Mouse (Mus musculus): ENCODE measurements at regions not wholly inside any gene's neighbourhood (a gene's known extent, or its start where the extent isn't known, plus 50 kb on each side); places are given as distances from the start of the nearest gene placed in this dataset.

DNA sequence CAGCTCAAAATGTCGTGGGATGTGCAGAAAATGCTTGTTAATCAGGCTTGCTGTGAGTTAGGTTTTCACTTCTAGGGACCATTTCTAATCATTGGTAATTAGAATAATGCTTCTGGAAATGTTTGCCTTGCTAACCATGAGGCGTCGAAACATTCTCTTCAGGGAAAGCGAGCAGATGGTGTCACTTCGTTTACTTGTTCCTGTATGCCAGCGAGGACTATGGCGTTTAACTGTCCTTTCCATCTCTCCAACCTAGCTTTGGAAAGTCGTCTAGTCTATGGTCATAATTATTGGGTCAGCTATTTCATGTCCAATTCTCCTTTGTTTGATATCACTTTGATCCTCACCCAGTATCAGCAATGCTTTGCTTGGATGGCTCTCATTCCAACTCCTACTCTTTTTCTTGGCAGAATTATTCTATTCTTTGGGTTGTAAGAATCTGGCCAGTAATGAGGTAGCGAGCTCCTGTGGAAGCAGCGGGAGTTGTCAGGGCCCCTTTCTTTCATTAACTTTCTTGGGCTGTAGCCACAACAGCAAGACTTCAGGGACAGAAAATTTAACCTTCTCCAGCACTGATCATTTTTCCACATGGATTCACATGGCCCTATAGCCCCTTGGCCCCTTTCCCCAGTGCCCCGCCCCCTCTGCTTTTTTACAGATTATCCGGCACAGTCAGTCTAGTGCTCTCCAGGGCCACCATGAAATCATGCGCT is 374.0 kb upstream of the Plscr5 start:
- DNase-seq = no peak

DNA sequence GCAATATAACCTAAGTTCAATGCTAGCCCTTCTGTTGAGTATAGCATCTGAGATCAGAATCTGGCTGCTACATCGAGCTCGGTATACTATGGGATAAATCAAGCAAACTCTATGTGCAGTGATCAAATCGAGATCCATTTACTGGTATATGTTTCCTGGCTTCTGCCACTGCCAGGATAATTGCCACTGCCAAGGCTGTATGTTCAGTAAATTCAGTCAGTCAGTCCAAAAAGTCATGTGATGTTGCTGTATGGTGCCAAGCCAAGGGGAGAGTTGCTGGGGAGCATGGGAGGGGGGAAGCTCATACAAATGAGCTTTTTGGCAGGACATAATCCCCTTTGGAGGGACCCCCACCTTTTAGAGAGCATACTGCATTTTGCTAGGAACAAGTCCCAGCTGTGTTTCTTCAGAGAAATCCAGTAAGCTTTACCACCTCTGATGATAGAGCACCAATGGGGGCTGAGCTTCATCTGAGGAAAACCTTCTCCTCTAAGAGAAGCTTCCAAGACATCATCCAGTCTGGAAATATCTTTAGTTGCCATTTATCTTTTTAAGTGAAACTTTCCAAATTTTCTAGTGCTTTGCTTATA is 389.3 kb upstream of the Plscr5 start:
- no peak for DNase-seq

DNA sequence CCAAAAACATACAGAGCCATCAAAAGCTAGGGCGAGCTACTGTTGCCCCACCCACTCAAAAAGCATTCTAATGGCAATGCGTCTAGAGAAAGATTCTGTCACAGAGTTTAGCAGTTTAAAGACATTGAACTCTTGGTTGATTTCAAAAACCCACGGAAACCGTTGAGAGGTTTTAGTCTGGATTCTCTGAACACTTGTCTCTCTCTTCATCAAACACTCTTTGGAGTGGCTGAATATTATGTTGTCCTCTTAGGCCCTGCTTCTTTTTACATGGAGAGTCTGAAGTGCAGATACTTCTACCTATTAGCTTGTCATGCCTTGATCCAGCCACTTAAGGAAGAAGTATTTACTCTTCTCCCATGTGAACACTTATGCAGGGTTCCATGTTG is 393.9 kb upstream of the Plscr5 start:
- no peak for DNase-seq

DNA sequence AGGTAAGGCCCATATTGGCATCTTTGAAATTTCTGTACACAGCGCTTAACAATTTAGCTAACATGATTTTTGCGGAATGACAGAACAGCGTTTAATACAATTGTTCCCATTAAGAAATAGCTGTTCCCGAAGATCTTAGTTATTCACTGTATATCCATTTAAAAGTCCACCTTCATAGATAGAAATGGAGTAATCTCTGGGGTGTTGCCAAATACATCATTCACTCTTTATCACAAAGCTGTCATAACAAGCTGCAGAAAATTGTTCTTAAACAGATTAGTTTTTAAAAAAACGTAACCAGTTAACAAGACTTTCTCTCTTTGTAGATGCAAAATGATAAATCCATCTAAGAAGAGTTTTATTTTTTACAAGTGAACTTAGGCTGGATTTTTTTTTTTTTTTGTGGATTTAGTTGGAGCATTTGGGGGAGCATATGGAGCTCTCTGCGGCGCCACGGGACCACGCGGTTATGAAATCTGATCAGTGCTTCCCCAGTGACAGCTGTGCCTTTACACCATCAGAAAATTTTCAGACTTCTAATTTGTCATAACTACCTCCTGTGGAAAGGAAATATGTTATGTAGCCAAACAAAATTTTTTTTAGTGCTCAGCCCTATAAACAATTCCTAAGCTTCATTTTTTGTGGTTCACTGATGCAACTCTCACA is 394.4 kb upstream of the Plscr5 start:
- DNase-seq = no peak

DNA sequence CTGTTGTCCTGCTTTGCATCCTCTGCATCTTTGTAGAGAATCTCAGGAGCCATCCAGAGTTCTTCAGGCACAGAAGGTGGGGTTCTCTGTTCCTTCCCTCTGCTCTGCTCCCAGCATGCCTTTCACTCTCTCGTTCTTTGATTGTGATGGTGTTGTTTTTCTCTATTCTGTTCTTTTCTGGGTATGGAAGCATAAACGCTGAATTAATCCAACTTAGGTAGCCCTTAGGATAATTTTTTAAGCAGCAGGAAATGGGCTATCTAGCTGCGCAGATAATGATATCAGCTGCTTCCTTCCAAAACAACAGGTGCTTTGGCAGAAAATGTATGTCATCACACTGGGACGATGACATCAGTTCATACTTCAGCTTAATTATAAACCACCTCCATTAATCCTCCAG is 395.8 kb upstream of the Plscr5 start:
- DNase-seq = no peak

DNA sequence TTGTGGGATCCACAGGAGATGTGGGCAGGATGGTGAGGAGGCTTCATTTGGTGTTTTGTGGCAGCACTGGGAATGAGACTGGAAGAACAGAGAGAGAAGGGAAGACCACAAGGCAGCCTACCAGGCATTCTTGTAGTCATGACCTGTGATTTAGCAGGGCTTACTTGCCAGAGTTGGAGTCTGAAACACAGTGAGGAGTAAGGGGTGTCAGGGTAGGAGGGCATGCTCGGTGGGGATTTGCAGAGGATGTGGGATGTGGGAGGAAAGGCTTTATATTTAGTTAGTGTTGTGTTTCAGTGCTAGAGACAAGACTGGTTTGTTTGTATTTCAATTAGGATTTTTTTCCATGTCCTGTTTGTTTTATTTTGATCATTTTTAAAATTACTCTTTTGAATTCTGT is 387.3 kb upstream of the Zic1 start:
- no peak for DNase-seq

DNA sequence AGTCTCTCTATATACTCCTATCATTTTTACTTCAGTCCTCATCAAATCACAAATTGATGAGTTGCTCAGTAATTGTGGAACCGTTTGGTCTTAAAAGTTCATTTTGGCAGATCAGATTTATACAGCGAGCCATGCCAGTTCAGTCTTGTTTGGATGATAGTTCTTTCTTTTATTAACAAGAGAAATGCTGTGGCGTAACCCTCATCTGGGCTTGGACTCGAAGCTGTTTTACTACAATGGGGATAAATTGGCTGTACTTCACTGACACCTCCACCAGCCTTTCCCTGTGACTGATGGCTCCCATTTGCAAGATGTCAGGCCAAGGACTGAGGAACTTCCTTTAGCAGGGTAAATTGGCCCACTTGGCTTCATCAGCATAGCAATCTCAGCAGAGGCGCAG is 345.5 kb upstream of the Zic1 start:
- DNase-seq = peak in 1 of 2 experiments; percentile 21

DNA sequence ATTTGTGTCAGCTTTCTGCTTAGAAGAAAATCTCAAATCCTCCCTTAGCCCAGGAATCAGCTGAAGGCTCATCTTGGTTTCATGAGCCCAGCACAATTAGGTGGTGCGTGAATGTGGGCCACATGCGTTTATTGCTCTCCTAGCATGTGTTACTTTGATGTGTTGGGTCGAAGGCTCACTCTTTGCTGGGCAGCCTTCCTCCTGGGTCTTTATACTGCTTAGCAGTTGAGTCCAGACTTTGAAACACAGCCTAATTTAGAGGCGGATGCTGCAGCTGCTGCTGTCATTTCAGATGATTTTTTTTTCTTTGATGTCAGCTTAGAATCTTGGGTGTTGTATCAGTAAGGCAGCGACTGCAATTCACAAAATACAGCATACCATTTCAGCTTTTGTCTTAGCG is 315.2 kb upstream of the Zic1 start:
- DNase-seq = no peak

DNA sequence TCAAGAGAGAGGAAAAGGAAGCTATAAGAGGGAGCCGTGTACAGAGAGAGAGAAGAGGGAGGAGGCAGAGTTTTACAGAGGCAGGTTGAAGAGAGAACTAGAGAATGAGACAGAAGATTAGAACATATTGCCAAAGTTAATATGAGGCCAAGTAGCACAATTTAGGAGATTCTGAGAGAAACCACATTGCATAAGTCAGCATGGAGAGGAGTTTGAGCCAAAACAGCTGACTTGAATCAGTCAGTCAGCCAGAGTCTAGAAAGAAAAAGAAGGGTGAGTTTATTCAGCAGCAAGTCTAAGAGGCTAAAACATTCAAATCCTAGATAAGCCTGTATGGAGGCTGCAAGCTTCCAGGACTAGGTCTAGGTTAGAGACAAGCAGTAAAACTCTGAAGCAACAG is 301.1 kb upstream of the Zic1 start:
- no peak for DNase-seq

DNA sequence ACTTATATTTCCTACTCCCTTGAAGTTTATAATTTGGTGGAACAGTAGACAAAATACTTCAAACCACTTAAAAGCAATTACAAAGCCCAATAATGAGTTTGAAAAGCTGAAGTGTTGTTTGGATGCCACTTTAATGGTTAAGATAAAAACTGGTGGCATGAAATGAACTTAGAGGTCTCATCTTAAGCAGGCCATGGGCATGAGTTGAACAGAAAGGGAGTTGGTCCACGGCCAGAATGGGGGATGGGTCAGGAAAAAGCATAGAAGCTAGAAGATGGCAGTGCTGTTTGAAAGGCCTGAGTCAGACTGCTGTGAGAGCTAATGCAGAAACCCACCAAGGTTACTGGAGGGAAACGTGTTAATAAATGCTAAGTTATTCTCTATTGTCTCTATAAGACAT is 294.5 kb upstream of the Zic1 start:
- DNase-seq = no peak

DNA sequence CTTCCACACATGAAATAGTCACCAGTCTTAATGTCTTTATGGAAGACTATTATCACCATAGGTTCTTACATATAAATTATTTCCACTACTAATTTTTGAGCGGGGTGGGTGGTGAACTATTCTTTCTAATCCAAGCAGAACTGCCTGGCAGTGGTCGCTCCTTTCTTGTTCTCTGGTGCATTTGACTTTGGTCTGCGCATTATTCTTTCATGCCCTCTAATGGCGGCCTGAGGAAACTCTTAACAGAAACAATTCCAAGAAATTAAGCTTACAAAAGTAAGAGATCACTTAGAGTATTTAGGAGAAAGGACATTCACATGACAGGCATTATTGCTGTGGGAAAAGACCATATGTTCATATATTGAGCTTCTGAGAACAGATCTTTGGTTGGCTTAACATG is 288.5 kb upstream of the Zic1 start:
- no peak for DNase-seq

DNA sequence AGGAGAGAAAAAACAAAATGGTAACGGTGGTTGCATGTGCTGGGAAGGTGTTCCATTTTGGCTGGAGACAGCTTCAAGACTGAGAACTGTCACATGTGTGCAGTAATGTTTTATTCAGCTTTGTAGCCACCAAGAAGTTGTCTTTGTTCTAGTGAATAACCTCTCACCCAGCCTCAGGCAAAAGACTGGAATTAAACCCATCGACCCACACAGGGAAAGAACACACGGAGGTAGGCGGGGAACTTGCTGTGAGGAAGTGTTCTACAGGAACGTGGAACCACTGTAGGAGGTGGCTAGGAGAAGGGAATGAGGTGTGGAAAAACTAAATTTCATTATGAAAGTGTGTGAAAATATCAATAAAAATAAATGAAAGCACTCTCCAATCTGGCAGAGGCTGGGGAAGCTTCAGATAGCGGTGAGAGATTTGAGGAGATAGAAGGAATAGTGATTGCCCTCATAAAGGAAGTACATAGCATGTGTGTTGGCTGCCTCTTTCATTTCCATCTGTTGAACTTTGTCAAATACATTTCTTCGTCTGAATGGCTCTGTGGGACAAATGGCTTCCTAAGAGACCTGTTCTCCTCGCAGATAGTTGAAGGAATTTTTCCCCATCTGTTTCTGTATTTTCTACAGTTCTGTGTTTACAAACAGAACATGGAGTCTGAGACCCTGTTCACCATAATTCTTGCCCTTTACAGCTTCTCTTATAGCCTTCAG is 286.9 kb upstream of the Zic1 start:
- no peak for DNase-seq

DNA sequence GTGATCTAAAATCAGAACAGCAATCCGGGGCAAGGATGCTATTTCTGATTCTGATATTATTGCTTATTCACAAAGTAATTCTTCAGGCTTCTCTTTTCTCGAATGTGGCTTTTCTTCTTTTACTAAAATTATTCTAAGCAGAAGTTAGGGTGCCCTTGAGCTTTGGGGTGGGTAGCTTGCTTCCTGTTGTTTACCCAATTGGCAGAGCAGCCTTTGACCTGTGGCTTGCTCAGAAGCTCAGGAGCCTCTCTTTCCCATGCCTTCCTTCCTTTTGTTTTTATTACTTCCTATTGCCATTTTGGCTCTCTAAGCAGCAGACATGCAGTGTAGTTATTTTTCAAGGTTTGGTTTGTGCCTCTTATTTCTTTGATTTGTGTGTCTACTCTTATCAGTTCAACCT is 244.8 kb upstream of the Zic1 start:
- no peak for DNase-seq

DNA sequence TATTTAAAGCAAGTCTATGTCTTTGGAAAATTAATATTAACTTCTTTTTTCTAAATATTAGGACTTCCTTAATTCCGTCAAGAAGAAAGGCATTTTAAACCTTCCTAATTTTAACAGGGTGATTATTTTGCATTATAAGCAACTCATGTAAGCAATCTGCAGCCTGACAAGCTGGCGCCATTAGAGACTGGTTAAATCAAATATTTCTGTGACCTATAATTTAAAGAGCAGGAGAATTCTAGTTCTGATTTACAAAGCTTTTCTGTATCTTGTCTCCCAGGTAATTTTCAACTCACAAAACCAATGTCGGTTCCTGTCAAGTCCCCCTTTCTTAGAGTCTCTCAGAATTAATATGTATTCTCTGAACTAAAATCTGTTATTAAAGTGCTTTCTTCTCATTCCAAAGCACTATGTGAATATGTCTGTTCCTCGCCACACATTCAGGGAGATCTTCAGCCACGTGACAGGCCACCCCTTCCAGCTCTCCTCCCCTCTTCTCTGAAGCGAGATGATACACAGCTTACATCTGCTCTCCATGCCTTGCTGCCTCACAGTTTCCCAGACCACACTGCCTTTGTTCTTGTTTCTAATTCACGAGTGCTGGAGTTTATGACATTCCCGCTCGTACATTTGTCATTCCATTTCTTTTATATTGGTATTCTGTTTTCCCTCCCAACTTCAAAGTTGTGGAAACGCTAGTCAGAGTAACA is 244.0 kb upstream of the Zic1 start:
- no peak for DNase-seq

DNA sequence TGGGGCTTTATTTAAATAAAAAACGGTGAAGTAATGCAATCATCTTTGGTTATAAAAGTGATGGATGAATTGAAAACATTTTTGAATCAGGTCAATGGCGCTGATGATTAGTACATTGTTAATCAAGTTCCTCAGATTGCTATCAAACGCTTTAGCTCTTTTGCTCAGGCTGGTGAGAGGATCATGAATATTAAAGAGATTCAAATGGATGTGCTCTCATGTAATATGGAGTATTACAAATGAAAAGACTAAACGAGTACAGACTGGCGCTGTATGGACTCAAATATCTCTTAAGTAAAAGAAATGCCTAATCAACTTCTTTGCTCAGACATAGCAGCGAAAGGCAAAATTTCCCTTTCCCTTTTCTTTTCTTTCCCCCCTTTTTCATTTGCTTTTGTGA is 236.1 kb upstream of the Zic1 start:
- no peak for DNase-seq

DNA sequence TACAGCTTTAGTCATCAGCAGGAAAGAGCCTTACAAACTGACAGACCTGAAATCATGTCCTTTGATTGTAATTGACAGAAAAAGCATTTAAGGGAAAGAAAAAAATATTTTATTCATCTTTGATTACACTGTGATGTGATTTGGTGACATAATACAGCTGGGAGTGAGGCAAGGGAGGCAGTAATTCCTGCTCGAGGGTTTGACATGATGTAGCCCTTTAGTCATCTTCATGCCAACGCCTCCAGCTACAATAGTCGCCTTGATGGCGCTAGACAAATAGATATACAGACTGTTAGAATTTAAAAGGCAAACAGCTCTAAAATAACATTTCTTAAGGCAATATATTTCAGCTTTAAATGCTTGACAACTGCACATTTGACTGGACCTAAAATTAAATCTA is 226.3 kb upstream of the Zic1 start:
- no peak for DNase-seq

DNA sequence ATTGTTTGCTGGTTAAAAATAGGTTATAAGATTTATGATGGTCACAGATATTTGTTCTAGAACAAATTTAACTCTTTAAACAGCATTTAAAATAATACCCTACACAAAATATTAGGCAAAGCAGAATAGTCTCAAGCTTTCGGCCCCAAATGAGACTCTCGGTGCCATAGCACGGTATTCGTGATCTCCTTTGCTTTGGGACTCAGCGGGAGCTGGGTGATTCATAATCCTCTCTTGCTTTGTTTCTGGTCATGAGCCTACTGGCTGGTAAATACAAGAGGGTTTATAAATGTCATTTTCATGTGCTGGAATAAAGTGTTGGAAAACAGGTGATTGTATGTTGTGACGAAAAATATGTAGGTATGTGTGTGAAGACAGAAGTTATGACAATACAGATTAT is 223.1 kb upstream of the Zic1 start:
- DNase-seq = no peak

DNA sequence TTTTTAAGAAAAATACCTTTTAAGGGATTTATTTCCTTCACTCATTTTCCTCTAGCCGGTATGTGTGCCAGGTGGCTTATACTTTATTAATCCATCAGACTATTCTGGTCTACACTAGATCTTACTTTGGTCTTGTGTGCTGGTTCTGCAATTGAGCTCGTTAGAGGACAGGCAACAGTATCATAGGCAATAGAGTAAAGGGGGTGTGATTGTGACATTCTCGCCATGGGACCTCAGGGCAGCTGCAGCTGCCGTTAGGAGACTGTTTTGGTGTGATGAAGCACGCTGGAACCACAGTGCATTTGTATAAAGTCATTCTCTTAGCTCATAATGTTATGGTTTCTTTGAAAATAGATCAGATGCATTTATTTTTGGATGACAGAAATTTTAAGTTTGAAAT is 222.3 kb upstream of the Zic1 start:
- no peak for DNase-seq

DNA sequence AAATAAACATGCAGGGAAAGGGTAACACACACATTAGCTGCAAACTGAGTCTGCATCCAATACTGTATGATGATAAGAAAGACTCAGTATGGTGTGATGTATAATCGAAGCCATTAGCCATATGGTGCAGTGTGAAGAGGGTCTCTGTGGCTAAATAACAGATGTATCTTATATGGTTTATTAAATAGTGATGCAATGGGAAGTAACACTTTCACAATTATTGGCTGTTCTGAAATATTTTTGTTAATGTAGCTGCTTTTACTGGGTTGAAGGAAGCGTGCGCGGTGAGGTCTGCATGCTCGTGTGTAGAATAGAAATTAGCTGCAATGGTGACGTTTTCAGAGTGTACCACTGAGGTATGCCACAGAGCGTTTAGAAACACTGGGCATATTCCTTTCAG is 221.7 kb upstream of the Zic1 start:
- no peak for DNase-seq

DNA sequence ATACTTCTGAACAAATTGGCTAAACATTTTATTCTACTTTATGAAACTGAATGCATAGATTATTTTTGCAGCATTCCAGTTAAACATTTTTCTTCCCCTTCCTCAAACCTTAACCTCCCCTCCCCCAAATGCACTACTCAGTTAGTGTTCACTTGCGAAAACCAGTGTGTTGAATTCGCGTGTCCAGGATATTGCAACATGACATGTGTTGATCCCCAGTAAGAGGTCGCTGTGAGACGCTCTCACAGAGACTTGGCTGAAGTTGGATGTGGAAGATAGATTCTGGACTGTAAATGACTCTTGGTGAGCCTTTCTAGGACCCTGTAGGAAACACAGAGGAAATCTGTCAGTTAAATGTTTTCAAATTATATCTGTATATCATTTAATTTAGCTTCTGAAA is 221.0 kb upstream of the Zic1 start:
- DNase-seq = no peak

DNA sequence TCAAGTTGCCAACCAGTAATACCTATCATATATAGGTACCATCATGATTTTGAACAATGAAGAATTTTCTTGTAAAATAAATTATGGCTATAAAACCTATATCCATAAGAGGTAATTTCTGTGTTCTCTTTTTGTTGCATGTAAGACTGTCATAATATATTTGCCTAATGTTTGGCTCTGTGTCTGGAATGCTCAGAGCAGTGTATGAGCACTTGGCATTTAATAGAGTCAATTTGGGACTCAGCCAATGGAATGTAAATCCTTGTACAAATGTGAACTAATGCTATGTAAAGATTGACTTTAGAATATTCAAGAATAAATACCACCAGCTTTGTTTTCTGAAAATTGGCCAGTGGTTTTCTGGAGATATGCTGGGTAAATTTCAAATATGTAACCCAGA is 208.5 kb upstream of the Zic1 start:
- DNase-seq = no peak

DNA sequence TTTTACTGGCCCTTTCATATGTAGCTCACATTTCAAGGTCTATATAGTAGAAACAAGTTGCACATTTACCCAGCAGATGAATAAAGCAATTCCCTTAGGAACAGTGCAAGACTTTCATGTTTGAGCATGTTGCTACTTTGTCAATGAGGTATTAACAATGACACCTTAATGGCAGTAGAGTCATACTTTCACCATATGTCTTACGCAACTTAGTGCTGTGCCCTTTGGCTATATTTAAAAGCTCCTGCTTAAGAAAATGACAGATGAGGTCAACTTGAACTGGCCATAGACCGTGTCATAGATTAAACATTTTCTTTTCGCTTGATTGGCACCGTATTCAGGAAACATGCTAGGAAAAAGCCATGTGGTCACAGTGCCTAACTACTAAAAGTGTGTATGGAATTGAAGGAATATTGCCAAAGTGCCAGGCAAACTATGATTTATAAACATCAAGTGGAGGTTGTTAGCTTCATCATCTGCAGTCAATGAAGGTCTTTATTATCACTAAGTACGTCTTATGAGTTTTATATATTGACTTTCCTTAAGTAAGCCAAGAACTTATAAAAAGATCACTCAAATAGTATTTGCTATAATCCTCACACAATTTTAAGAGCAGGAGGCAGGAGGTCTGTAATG is 200.5 kb upstream of the Zic1 start:
- DNase-seq = no peak

DNA sequence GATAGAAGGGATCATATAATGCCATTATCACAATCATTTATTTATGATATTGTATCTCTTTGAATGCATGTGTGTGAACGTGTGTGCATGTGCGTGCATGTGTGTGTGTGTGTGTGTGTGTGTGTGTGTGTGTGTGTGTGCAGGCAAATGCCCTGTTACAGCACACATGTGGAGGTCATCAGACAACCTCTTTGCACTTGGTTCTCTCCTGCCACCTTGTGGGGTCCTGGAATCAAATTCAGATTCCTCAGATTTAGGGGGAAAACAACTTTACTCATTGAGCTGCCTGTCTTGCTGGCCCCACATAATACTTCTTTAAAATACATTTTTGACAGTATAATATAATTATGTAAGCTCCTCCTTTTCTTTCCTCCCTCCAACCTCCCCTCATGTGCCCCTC is 195.7 kb upstream of the Zic1 start:
- DNase-seq = no peak
